Mouse (Mus musculus) kidney, adult 2 months (tissue): ENCODE results near the gene Srpk2. TPM values are rescaled to one million over a fixed set of nuclear protein-coding genes. Genes with fewer than 3 reads are reported as not detected.
"Not testable (repeated sequence)": the region's sequence is repeated elsewhere in the genome, so short reads cannot be mapped to it uniquely, and the experiment has no call there.

ENCODE experiments used
- DNase-seq: peaks from one replicate; pipeline ENCODE4 v3.0.0; 2021
- H3K27ac ChIP-seq: fragments of 200-500 bp; 2 replicates; pipeline ENCODE4 v1.5.1; 2012; ENCODE audit warnings: low read depth, low read length, control low read depth, inconsistent platforms; ENCODE audit not compliant: insufficient read depth
- H3K27me3 ChIP-seq: fragments of 200-500 bp; replicated peaks from 2 replicates; pipeline ENCODE4 v1.6.1; 2012; ENCODE audit warnings: mild to moderate bottlenecking, moderate library complexity, low read length, inconsistent platforms; ENCODE audit not compliant: control insufficient read depth, insufficient read depth
- H3K36me3 ChIP-seq: fragments of 200-500 bp; 2 replicates; pipeline ENCODE4 v1.6.1; 2012; ENCODE audit warnings: mild to moderate bottlenecking, moderate library complexity, low read length, inconsistent platforms; ENCODE audit not compliant: control insufficient read depth, insufficient read depth
- H3K4me1 ChIP-seq: fragments of 200-500 bp; 2 replicates; pipeline ENCODE4 v1.6.1; 2011; ENCODE audit warnings: low read length; ENCODE audit not compliant: control insufficient read depth, insufficient read depth
- H3K4me3 ChIP-seq: fragments of 200-500 bp; 2 replicates; pipeline ENCODE4 v1.5.1; 2011; ENCODE audit warnings: mild to moderate bottlenecking, low read depth, low read length, control low read depth; ENCODE audit not compliant: insufficient read depth
- CTCF ChIP-seq: fragments of 200-500 bp; conservative IDR thresholded peaks from 2 replicates; pipeline ENCODE4 v1.5.1; 2011; ENCODE audit warnings: low read depth, mild to moderate bottlenecking, control low read depth, low read length, moderate library complexity, mixed read lengths; ENCODE audit not compliant: insufficient read depth, insufficient read length
- POLR2A ChIP-seq: fragments of 200-500 bp; IDR thresholded peaks from one replicate; pipeline ENCODE4 v1.6.1; 2011; ENCODE audit warnings: low read depth, low read length, control low read depth
- WGBS: fragments of 180-500 bp; shearing (Covaris S2); methylation state at CpG from one replicate; pipeline ENCODE4 v1.1.7; 2018; 5-methylcytosine and 5-hydroxymethylcytosine counted together
- polyA plus RNA-seq: library from polyadenylated mRNA; depleted of rRNA; stranded (reverse); fragments of >200 nt; gene quantifications from 2 replicates; pipeline ENCODE4 v1.2.3, GENCODE M21; 2012

The Srpk2 gene
- polyA plus RNA-seq, 1 experiment = 6.6 TPM

DNA sequence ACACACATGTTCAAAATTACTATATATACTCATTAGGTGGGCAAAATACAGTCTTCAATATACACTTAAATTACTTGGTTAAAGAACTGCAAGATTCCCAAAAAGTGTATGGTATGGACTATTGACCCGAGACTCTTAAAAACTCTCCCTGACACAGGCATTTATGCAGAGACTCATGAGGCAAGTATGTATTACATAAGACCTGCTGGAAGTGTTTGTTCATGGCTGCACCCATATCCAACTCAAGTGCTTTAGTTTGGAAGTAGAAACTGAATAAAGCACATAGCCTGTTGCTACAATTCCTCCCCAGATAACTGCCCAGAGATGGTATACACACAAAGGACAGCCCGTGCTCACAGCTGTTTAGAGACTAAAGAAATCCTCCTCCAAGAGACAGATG is 123.2 kb downstream of the Srpk2 start:
- WGBS = 93% methylated on average over 2 of the region's 2 CpGs
- Histone ChIP-seq H3K4me3 (no peak overlapping the region), H3K27ac (no peak overlapping the region), H3K4me1 (peaks cover 9% of the 10 kb centered on the region; the same call in 1 of the 2 replicates), H3K27me3 (no peaks in the 10 kb centered on the region), H3K36me3 (no peaks in the 10 kb centered on the region; the same call in 1 of the 2 replicates)
- DNase-seq = no peak
- no peak for TF ChIP-seq POLR2A
- no peak for TF ChIP-seq CTCF

GRCm38 (mm10) chr5:23560171-23560570 is 124.2 kb downstream of the Srpk2 start:
- no peak for TF ChIP-seq CTCF
- TF ChIP-seq POLR2A = no peak
- H3K4me1 ChIP-seq = peaks cover 9% of the 10 kb centered on the region; the same call in 1 of the 2 replicates
- no peak overlapping the region for H3K4me3 ChIP-seq
- DNase-seq = no peak
- H3K27me3 ChIP-seq = no peaks in the 10 kb centered on the region
- H3K27ac ChIP-seq = no peak overlapping the region
- H3K36me3 ChIP-seq = no peaks in the 10 kb centered on the region; the same call in 1 of the 2 replicates
- WGBS = 84% methylated on average over 4 of the region's 4 CpGs

DNA sequence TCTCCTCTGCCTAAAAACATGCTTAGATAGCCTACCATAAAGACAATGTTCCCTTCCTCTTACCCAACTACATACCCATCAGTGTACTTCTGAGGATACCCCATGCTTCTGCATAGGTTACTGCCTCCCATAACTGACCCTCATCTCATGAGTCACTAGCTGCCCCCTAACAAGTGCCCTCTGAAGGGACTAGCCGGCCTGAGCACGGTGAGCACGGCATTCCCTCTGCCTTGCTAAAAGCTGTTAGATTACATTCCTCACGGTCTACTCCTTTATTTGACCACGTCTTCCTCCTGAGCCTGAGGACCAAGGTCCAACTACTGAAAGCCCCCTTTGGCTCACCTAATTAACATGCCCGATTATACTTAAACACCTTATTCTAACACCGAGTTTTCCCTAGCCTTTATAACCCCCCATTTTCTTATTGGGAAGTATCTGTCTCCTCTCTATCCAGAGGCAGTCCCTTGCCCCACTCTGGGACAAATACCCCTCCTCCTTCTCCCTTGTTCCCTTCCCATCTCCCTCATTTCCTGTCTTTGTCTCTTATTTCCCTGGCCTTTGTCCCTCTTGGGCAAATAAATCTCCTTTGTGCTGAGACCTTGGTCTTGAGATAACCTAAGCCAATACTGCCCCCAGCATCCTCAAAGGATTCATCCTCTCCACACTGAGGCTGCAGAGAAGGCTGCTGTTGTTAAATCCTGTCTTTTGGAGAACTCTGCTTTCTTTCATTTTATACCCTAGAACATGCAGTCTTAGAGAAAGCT is 128.2 kb downstream of the Srpk2 start:
- H3K27me3 ChIP-seq = no peaks in the 10 kb centered on the region
- H3K27ac ChIP-seq = no peak overlapping the region
- no peaks in the 10 kb centered on the region for H3K36me3 ChIP-seq
- no peak for TF ChIP-seq CTCF
- 38% methylated on average over 7 of the region's 7 CpGs for WGBS
- no peak overlapping the region for H3K4me3 ChIP-seq
- no peaks in the 10 kb centered on the region for H3K4me1 ChIP-seq
- DNase-seq = no peak

DNA sequence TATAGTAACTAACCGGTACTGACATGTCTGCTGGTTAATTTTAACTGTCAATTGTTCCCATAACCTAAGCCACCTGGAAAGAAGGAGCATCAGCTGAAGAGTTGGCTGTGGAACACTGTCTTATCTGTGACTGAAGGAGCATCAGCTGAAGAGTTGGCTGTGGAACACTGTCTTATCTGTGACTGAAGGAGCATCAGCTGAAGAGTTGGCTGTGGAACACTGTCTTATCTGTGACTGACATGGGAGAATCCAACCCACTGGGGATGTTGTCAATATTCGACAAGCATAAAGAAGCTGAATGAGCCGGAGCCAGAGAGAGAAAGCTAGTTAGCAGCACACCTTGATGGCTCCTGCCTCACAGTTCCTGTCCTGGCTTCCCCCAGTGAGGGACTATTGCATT is 131.1 kb downstream of the Srpk2 start:
- not testable (repeated sequence) for H3K27me3 ChIP-seq, H3K4me1 ChIP-seq, H3K27ac ChIP-seq, H3K4me3 ChIP-seq, H3K36me3 ChIP-seq, DNase-seq
- 85% methylated on average over 3 of the region's 3 CpGs for WGBS

GRCm38 (mm10) chr5:23551687-23552086 is 132.7 kb downstream of the Srpk2 start:
- 73% methylated on average over 5 of the region's 5 CpGs for WGBS
- Histone ChIP-seq H3K4me1 (no peaks in the 10 kb centered on the region), H3K27ac (no peak overlapping the region), H3K36me3 (no peaks in the 10 kb centered on the region), H3K27me3 (no peaks in the 10 kb centered on the region), H3K4me3 (no peak overlapping the region)
- no peak for DNase-seq
- TF ChIP-seq POLR2A (no peak), CTCF (no peak)

DNA sequence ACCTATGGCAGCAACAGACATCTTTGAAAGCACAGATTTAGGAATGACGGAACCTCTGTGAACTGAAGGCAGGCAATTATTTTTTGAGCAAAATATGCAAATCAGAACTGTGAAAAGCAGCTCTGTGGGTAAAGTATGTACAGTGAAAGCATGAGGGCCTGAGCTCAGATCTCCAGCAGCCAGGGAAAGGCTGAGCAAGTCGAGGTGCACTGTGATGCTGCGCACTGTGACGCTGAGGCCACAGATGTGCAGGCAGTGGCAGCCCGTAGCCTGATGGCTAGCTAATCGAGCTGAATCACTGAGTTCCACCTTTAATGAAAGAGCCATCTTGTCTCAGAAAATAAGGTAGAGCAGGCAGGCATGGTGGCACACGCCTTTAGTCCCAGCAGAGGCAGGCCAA is 148.7 kb downstream of the Srpk2 start:
- 96% methylated on average over 7 of the region's 7 CpGs for WGBS
- Histone ChIP-seq H3K27ac (no peak overlapping the region), H3K36me3 (no peaks in the 10 kb centered on the region; the same call in 1 of the 2 replicates), H3K4me3 (no peak overlapping the region), H3K4me1 (no peaks in the 10 kb centered on the region), H3K27me3 (no peaks in the 10 kb centered on the region)
- TF ChIP-seq CTCF = no peak
- TF ChIP-seq POLR2A = no peak
- no peak for DNase-seq

DNA sequence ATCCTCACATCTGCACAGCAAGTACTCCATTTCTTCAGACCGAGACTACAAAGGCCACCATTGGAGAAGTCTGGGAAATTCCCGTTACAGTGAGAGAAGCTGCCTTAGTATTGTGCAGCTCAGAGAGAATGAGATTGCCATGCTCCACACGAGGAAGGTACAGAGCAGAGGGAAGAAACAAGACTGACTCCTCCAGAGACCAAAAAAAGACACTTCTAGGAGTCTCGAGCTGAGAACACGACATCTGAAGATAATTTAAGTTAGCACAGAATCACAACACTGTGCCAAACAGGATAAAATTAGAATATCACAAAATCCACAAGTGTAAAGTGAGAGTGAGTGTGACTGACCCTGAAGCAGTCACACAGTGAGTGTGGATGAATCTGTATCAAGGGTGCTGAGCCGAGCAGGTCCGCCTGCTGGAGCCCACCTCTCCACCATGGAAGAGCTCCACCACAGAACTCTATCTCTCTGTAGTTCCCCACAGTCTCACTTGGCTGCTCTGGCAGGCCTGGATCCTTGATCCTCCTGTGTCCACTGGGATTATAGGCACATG is 152.8 kb downstream of the Srpk2 start:
- 88% methylated on average over 7 of the region's 7 CpGs for WGBS
- no peak overlapping the region for H3K4me3 ChIP-seq
- no peak for TF ChIP-seq CTCF
- TF ChIP-seq POLR2A = no peak
- no peaks in the 10 kb centered on the region for H3K4me1 ChIP-seq
- no peaks in the 10 kb centered on the region; the same call in 1 of the 2 replicates for H3K36me3 ChIP-seq
- no peaks in the 10 kb centered on the region for H3K27me3 ChIP-seq
- no peak overlapping the region for H3K27ac ChIP-seq
- DNase-seq = no peak
